Mouse (Mus musculus): ENCODE measurements at regions not wholly inside any gene's neighbourhood (a gene's known extent, or its start where the extent isn't known, plus 50 kb on each side); places are given as distances from the start of the nearest gene placed in this dataset.

DNA sequence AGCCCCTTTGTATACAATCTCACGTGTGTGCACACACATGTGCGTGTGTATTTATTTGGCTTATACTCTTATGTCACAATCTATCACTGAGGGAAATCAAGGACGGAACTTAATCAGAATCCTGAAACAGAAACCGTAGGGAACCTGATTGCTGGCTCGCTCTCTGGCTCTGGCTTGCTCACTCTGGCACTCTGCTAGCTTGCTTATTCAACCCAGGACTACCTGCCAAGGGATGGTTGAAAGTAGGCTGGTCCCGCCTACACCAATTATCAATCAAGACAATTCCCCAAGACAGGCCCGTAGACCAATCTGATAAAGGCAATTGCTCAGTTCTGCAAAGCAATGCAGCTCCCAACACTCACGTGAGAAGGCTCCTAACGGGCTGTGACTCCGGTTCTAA, 224.0 kb downstream of the Sipa1l2 start:
- Histone ChIP-seq H3K9me3 (ENCODE audit: control insufficient read depth, low read length) (no peaks in the 10 kb centered on the region), H3K27ac (ENCODE audit: low read depth, low read length) (no peak overlapping the region), H3K36me3 (ENCODE audit: control insufficient read depth, insufficient read depth, low read length) (no peaks in the 10 kb centered on the region), H3K9ac (ENCODE audit: low read depth, low read length) (no peak overlapping the region), H3K4me3 (ENCODE audit: low read length) (no peak overlapping the region), H3K27me3 (replicated peaks; ENCODE audit: control insufficient read depth, insufficient read depth, low read length) (peaks cover 2% of the 10 kb centered on the region; the same call in 1 of the 2 replicates), H3K4me2 (ENCODE audit: low read length) (no peak overlapping the region), H3K4me1 (ENCODE audit: control insufficient read depth, insufficient read depth, low read depth, low read length) (peaks cover 7% of the 10 kb centered on the region)
- 91% methylated on average over 10 of the region's 10 CpGs for WGBS
- no peak for ATAC-seq

DNA sequence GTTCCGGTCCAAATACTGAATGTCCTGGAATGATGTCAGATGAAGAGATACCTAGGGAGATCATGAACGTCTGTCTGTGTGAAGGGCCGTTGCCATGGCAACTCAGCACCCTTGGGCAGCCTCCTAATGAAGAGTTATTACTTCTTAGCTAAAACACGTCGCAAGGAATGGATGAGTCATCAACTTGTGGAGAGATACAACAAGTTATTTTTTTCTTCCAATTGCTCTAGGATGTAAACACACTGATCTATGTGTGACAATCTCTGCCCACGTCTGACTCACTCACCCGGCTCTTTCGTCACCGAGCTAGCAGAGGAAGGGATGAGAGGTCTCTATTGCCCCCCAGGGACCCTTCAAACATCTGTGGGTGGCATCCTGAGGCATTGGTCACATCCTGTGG, 225.7 kb downstream of the Sipa1l2 start:
- Histone ChIP-seq H3K27me3 (replicated peaks; ENCODE audit: control insufficient read depth, insufficient read depth, low read length) (peaks cover 2% of the 10 kb centered on the region; the same call in 1 of the 2 replicates), H3K4me1 (ENCODE audit: control insufficient read depth, insufficient read depth, low read depth, low read length) (peaks cover 7% of the 10 kb centered on the region), H3K36me3 (ENCODE audit: control insufficient read depth, insufficient read depth, low read length) (no peaks in the 10 kb centered on the region), H3K4me2 (ENCODE audit: low read length) (no peak overlapping the region), H3K27ac (ENCODE audit: low read depth, low read length) (no peak overlapping the region), H3K9me3 (ENCODE audit: control insufficient read depth, low read length) (no peaks in the 10 kb centered on the region), H3K4me3 (ENCODE audit: low read length) (no peak overlapping the region), H3K9ac (ENCODE audit: low read depth, low read length) (no peak overlapping the region)
- peak; percentile 39; the same call in 1 of the 2 replicates for ATAC-seq
- 37% methylated on average over 9 of the region's 9 CpGs for WGBS

DNA sequence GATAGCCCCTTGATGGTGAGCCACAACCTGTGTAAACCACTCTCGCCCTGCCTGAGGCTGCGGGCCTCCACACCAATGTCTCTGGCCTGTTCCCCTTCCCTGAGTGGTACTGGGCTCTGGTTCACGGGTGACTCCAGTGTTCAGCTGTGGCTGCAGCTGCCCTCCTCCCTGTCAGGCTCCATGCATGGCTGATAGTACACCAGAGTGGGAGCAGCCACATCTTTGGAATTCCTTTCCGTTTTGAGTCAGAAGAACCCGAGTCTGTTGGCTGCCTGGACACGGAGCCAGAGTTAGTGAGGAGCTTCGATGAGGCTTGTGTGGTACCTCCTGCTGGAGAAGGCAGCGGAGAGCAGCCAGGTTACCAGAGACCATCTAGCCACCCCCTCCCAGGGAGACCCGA, 227.1 kb downstream of the Sipa1l2 start:
- Histone ChIP-seq H3K9ac (ENCODE audit: low read depth, low read length) (no peak overlapping the region), H3K4me3 (ENCODE audit: low read length) (no peak overlapping the region), H3K9me3 (ENCODE audit: control insufficient read depth, low read length) (no peaks in the 10 kb centered on the region), H3K36me3 (ENCODE audit: control insufficient read depth, insufficient read depth, low read length) (no peaks in the 10 kb centered on the region), H3K27ac (ENCODE audit: low read depth, low read length) (no peak overlapping the region), H3K27me3 (replicated peaks; ENCODE audit: control insufficient read depth, insufficient read depth, low read length) (peaks cover 2% of the 10 kb centered on the region; the same call in 1 of the 2 replicates), H3K4me1 (ENCODE audit: control insufficient read depth, insufficient read depth, low read depth, low read length) (peaks cover 7% of the 10 kb centered on the region), H3K4me2 (ENCODE audit: low read length) (no peak overlapping the region)
- ATAC-seq: no peak
- WGBS: 76% methylated on average over 9 of the region's 9 CpGs

DNA sequence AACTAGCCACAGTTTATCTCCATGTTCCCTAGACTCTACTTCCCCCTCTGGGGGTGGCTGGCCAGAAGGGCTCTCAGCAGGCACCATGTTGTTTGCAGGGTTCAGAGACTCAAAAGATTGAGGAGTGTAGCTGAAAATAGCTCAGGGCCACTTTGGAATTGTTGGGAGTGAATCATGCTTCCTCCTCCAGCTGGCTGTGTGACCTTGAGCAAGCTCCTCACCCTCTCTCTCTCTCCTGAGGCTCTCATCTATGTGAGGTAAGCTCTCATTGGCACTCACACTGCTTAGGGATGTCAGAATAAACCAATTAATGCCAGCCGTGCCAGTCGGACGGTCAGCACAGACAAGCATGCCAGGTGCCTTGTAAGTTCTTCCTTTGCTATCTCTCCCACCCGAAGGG, 228.0 kb downstream of the Sipa1l2 start:
- ATAC-seq: no peak
- 82% methylated on average over 4 of the region's 4 CpGs for WGBS

DNA sequence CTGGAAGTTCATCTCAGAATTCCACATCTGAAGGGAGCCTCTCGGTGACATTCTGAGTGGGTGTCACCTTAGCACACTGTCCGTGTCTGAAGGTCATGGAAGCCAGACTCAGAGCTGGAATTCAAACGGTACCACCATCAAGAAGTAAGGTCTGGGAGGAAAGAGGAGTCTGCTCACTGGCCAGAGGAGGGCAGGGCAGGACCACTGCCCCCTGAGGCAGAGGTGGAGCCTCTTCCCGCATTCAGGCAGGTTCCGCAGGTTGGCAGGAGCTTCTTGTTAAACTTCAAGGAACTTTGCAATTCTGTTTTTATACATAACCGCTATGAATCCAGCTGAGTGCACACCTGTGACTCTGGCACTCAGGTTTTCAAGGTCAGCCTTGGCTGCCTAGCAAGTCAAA, 231.4 kb downstream of the Sipa1l2 start:
- Histone ChIP-seq H3K4me1 (ENCODE audit: control insufficient read depth, insufficient read depth, low read depth, low read length) (peaks cover 10% of the 10 kb centered on the region; the same call in 1 of the 2 replicates), H3K36me3 (ENCODE audit: control insufficient read depth, insufficient read depth, low read length) (no peaks in the 10 kb centered on the region), H3K9me3 (ENCODE audit: control insufficient read depth, low read length) (no peaks in the 10 kb centered on the region), H3K4me3 (ENCODE audit: low read length) (no peak overlapping the region), H3K9ac (ENCODE audit: low read depth, low read length) (no peak overlapping the region), H3K27me3 (replicated peaks; ENCODE audit: control insufficient read depth, insufficient read depth, low read length) (no peaks in the 10 kb centered on the region; the same call in 1 of the 2 replicates), H3K4me2 (ENCODE audit: low read length) (no peak overlapping the region), H3K27ac (ENCODE audit: low read depth, low read length) (no peak overlapping the region)
- 48% methylated on average over 6 of the region's 6 CpGs for WGBS
- no peak for ATAC-seq

More for the DNA sequence above, 228.0 kb downstream of the Sipa1l2 start:
- Histone ChIP-seq H3K9ac (ENCODE audit: low read depth, low read length) (no peak overlapping the region), H3K4me3 (ENCODE audit: low read length) (no peak overlapping the region), H3K4me1 (ENCODE audit: control insufficient read depth, insufficient read depth, low read depth, low read length) (peaks cover 7% of the 10 kb centered on the region), H3K27ac (ENCODE audit: low read depth, low read length) (no peak overlapping the region), H3K9me3 (ENCODE audit: control insufficient read depth, low read length) (no peaks in the 10 kb centered on the region), H3K36me3 (ENCODE audit: control insufficient read depth, insufficient read depth, low read length) (no peaks in the 10 kb centered on the region), H3K4me2 (ENCODE audit: low read length) (no peak overlapping the region), H3K27me3 (replicated peaks; ENCODE audit: control insufficient read depth, insufficient read depth, low read length) (no peaks in the 10 kb centered on the region)

DNA sequence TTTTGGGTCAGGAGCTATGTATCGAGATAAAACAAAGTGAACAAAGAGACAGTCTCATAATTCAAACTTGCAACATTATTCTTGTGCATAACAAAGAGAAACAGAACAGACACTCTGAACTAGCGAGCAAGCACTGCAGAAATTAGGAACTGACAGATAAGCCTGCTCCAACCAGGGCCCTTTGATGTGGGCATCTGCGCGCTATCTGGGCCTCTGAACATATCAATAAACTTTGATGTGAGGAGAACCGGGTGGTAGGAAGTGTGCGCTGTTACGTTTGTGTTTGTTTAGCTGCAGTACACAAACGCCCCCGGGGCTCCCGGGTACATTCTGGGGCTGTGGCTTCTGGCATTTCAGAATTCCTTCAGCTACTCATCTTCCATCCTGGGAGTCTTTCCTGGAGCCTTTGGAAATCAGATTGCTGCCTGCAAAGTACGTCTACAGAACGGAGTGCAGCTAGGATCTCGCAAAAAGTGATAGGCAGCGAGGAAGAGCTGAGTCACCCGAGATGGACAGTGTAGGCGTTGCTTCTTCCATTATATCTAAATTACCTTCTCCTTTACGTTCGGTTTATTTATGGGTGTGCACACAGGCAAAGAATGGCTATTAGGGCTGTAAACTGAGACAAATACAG, 232.0 kb downstream of the Sipa1l2 start:
- Histone ChIP-seq H3K9ac (ENCODE audit: low read depth, low read length) (no peak overlapping the region), H3K4me2 (ENCODE audit: low read length) (no peak overlapping the region), H3K36me3 (ENCODE audit: control insufficient read depth, insufficient read depth, low read length) (no peaks in the 10 kb centered on the region), H3K27ac (ENCODE audit: low read depth, low read length) (no peak overlapping the region), H3K4me1 (ENCODE audit: control insufficient read depth, insufficient read depth, low read depth, low read length) (peaks cover 10% of the 10 kb centered on the region; the same call in 1 of the 2 replicates), H3K27me3 (replicated peaks; ENCODE audit: control insufficient read depth, insufficient read depth, low read length) (no peaks in the 10 kb centered on the region; the same call in 1 of the 2 replicates), H3K4me3 (ENCODE audit: low read length) (no peak overlapping the region), H3K9me3 (ENCODE audit: control insufficient read depth, low read length) (no peaks in the 10 kb centered on the region)
- ATAC-seq: no peak
- 61% methylated on average over 18 of the region's 18 CpGs for WGBS

DNA sequence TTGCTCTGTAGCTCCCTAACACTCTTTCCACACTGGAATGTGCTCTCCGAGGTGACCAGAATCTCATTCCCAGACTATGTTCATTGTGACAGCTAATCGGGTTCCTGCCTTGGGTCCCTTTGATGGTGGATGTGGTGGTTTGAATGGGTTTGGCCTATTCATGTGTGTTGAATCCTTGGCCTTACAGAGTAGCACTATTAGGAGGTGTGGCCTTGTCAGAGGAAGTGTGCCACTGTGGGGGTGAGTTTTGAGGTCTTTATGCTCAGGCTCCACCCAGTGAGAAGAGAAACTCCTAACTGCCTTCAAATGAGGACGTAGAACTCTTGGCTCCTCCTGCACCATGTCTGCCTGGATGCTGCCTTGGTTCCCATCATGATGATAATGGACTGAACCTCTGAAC, 232.8 kb downstream of the Sipa1l2 start:
- ATAC-seq: no peak
- H3K9ac ChIP-seq (ENCODE audit: low read depth, low read length): no peak overlapping the region
- no peak overlapping the region for H3K4me3 ChIP-seq (ENCODE audit: low read length)
- H3K4me1 ChIP-seq (ENCODE audit: control insufficient read depth, insufficient read depth, low read depth, low read length): peaks cover 10% of the 10 kb centered on the region; the same call in 1 of the 2 replicates
- no peak overlapping the region for H3K4me2 ChIP-seq (ENCODE audit: low read length)
- H3K36me3 ChIP-seq (ENCODE audit: control insufficient read depth, insufficient read depth, low read length): no peaks in the 10 kb centered on the region
- no peaks in the 10 kb centered on the region for H3K9me3 ChIP-seq (ENCODE audit: control insufficient read depth, low read length)
- 21% methylated on average over 3 of the region's 3 CpGs for WGBS
- no peaks in the 10 kb centered on the region; the same call in 1 of the 2 replicates for H3K27me3 ChIP-seq (replicated peaks; ENCODE audit: control insufficient read depth, insufficient read depth, low read length)
- no peak overlapping the region for H3K27ac ChIP-seq (ENCODE audit: low read depth, low read length)

DNA sequence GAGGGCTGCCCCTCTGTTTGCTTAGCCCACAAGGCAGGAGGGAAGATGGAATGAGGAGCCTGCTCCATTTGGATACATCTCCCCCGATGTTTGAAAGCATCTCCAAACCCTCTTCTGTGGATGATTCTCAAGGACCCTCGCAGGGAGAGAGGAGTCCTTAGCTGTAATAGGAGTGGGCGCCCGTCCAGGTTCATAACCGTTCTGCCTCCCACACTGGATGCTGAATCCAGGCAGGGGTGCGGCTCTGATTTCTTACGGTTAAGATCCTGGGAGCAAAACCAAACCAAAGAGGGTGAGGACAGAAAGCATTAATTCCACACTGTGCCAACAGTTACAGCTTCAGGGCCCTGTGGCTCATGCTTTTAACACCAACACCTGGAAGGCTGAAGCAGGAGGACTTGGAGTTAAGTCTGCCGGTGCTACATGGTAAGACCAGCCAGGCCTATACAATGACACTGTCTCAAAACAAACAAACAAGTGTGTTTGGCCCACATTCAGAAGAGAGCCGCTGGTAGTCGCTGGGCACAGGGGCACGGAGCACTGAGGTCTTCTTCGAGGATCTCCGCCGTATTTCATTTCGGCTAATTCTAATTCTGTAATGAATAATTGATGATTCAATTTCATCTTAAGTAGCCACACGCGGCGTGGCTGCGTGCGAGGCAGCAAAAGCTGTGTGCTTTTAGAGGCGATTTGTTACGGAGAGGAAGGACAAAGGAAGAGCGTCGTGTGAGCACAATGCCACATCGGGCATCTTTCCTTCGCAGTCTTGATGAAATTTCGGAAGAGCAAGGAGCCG, 233.8 kb downstream of the Sipa1l2 start:
- Histone ChIP-seq H3K27ac (ENCODE audit: low read depth, low read length) (no peak overlapping the region), H3K36me3 (ENCODE audit: control insufficient read depth, insufficient read depth, low read length) (no peaks in the 10 kb centered on the region), H3K4me2 (ENCODE audit: low read length) (peak overlapping the region; percentile 24; the same call in 1 of the 2 replicates), H3K9me3 (ENCODE audit: control insufficient read depth, low read length) (no peaks in the 10 kb centered on the region), H3K4me3 (ENCODE audit: low read length) (no peak overlapping the region), H3K27me3 (replicated peaks; ENCODE audit: control insufficient read depth, insufficient read depth, low read length) (no peaks in the 10 kb centered on the region; the same call in 1 of the 2 replicates), H3K4me1 (ENCODE audit: control insufficient read depth, insufficient read depth, low read depth, low read length) (peaks cover 10% of the 10 kb centered on the region; the same call in 1 of the 2 replicates), H3K9ac (ENCODE audit: low read depth, low read length) (peak overlapping the region; percentile 11; the same call in 1 of the 2 replicates)
- ATAC-seq: peak; percentile 56; the same call in 1 of the 2 replicates
- 23% methylated on average over 28 of the region's 28 CpGs for WGBS

DNA sequence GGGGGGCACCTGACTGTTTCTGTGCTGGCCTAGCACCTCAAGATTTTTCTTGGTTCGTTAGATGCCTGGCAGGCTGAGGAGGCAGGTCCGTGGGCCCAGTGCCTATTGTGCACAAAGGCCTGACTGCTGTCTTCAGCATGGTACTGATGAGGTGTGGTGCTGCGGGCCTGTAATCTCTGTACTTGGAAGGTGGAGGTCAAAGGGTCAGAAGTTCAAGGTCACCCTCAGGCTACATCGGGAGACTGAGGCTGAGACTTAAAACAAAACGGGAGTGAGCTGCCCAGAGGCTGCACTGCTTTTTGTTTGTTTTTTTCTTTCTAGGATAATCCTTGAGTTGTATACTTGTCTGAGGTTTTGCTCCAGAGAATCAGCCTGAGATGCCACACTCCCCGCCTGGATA, 234.4 kb downstream of the Sipa1l2 start:
- no peaks in the 10 kb centered on the region; the same call in 1 of the 2 replicates for H3K27me3 ChIP-seq (replicated peaks; ENCODE audit: control insufficient read depth, insufficient read depth, low read length)
- WGBS: 39% methylated on average over 6 of the region's 6 CpGs
- no peak overlapping the region for H3K4me2 ChIP-seq (ENCODE audit: low read length)
- no peaks in the 10 kb centered on the region for H3K9me3 ChIP-seq (ENCODE audit: control insufficient read depth, low read length)
- no peak for ATAC-seq
- no peak overlapping the region for H3K27ac ChIP-seq (ENCODE audit: low read depth, low read length)
- peaks cover 10% of the 10 kb centered on the region; the same call in 1 of the 2 replicates for H3K4me1 ChIP-seq (ENCODE audit: control insufficient read depth, insufficient read depth, low read depth, low read length)
- H3K36me3 ChIP-seq (ENCODE audit: control insufficient read depth, insufficient read depth, low read length): no peaks in the 10 kb centered on the region
- no peak overlapping the region for H3K9ac ChIP-seq (ENCODE audit: low read depth, low read length)
- no peak overlapping the region for H3K4me3 ChIP-seq (ENCODE audit: low read length)
